Mouse (Mus musculus) myocyte (in vitro differentiated cells): Measurements from ENCODE around the gene Rps12-ps3.

Experiments used
- MAX ChIP-seq: IDR thresholded peaks from one replicate; pipeline ENCODE4 v1.6.1; 2011; ENCODE audit warnings: low read depth, mild to moderate bottlenecking, control low read depth
- POLR2A ChIP-seq: IDR thresholded peaks from one replicate; pipeline ENCODE4 v1.6.1; 2011; ENCODE audit warnings: low read depth, mild to moderate bottlenecking, control low read depth, moderate library complexity; ENCODE audit not compliant: insufficient read length

GRCm38 (mm10) chr19:59366724-59367123 lies 44.6 kb downstream of the Rps12-ps3 start:
- TF ChIP-seq POLR2A (no peak), MAX (no peak)
